Mouse (Mus musculus) brain, adult 2 months (tissue): ENCODE results near the gene Prim2.

ENCODE experiments used
- DNase-seq: peaks from one replicate; pipeline ENCODE4 v3.0.0; 2011; ENCODE audit warnings: low read depth, low spot score

Prim2 gene

DNA sequence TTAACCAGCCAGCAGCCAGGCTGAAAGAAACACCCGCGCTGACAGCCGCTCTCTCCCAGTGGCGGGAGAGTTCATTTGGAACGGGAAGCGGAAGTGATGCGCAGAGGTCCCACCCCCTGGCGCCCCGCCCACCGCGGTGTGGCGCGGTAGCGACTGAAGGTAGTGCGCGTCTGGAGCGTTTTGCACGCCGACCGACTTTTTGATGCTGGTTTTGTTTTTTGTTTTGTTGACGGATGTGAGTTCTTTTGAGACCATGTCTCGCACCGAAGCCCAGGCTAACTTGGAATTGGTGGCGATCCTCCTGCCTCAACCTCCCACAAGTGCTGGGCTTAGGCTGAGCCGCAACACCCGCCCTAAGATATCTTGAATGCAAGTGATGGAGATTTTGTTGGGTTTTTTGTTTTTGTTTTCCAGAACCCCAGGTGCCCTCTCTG lies at the start of gene Prim2:
TSS of gene Prim2 (minus strand) at position 88 of the 434 bp plus-strand sequence.
- DNase-seq, result peak; percentile 89

DNA sequence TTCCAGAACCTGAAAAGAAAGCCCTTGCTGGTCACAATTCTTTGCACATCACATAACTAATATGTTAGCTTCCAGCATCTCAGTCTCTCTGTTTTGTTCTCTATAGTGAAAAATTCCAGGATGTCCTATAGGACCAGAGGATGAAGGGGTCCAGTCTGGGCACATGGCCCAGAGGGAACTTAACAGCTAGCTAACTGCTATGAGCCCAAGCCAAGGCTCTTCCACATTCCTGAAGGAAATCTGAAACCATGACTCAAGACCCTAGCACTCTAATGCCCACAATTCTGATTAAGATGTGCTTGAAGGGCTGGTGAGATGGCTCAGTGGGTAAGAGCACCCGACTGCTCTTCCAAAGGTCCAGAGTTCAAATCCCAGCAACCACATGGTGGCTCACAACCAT lies 48.0 kb upstream of the Prim2 start:
- no peak for DNase-seq

- DNase-seq, result no peak
Measured at GRCm38 (mm10) chr1:33714796-33715195, 45.2 kb upstream of the Prim2 start.

GRCm38 (mm10) chr1:33712026-33712425 lies 42.4 kb upstream of the Prim2 start:
- DNase-seq, result no peak

- DNase-seq, result no peak
Measured at GRCm38 (mm10) chr1:33709615-33710014, 40.0 kb upstream of the Prim2 start.

- peak; percentile 68 for DNase-seq
Measured at GRCm38 (mm10) chr1:33701244-33701643, 31.6 kb upstream of the Prim2 start.

- DNase-seq, result no peak
Measured at GRCm38 (mm10) chr1:33696016-33696415, 26.4 kb upstream of the Prim2 start.

DNA sequence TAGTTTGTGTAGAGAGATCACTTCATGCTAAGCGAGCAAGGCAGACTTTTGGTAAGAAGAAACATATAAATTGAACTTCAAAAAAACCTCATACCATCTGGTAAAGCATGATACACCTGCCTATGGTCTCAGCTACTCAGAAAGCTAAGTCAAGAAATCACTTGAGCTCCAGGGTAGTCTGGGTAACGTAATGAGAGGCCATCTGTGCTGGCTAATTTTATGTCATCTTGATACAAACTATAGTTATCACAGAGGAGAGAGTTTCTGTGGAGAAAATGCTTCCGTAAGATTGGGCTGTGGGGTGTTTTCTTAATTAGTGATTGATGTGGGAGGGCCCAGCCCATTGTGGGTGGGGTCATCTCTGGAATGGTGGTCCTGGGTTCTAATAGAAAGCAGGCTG lies 24.3 kb upstream of the Prim2 start:
- DNase-seq, result peak; percentile 43

DNA sequence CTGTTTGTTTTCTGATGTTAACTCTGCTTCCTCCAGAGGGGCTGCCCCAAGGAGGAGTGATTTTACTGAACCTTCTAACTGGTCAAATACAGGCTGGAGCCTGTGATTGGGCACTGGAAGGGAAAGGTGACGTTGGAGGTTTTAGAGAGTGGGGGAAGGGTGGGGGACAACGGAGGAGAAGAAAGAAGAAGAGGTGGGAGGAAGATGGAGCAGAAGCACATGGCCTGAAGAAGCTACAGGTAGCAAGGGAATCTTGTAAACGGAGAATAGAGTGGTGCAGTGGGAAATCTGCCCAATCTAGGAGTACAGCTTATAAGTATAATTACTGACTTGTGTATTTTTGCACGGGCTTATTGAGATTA lies 20.5 kb upstream of the Prim2 start:
- no peak for DNase-seq

- DNase-seq, result no peak
Measured at GRCm38 (mm10) chr1:33689446-33690086, 20.0 kb upstream of the Prim2 start.

GRCm38 (mm10) chr1:33688810-33689209 lies 19.2 kb upstream of the Prim2 start:
- DNase-seq, result no peak

DNA sequence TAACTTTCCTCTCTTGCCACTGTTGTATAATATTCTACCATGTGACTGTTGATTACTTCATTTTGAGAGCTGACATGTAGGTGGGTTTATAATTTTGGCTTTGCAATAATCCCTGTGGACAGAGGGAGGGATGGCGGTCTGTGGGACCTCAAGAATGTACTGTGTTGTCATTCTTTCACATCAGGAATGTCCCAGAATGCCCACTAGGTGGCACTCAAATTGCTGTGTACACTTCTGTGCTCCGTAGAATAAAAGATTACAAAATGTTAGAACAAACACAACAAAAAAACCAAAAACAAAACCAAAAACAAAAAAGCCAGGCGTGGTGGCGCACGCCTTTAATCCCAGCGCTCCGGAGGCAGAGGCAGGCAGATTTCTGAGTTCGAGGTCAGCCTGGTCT lies 14.9 kb upstream of the Prim2 start:
- DNase-seq, result peak; percentile 56

GRCm38 (mm10) chr1:33680890-33681289 lies 11.3 kb upstream of the Prim2 start:
- no peak for DNase-seq

DNA sequence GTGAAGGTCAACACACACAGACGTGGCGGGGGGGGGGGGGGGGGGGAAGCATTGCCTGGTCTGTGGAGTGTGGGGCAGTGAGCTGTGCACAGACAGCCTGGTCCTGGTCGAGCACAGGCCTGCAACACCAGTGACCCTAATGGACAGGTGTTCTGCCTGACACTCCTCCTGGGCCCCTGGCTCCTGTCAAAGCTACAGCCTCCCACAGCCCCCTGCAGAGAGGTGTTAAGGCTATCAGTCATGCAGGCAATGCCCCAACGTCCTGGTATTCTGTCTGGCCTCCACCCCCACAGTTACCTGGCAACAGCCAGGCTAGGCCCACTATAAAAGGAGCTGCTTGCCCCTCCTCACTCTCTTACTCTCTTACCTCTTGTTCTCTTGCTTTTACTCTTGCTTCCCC lies 10.8 kb upstream of the Prim2 start:
- DNase-seq, result no peak

- DNase-seq, result no peak
Measured at GRCm38 (mm10) chr1:33673158-33673960, 3.8 kb upstream of the Prim2 start.

- peak; percentile 75 for DNase-seq
Measured at GRCm38 (mm10) chr1:33672514-33672913, 2.9 kb upstream of the Prim2 start.

DNA sequence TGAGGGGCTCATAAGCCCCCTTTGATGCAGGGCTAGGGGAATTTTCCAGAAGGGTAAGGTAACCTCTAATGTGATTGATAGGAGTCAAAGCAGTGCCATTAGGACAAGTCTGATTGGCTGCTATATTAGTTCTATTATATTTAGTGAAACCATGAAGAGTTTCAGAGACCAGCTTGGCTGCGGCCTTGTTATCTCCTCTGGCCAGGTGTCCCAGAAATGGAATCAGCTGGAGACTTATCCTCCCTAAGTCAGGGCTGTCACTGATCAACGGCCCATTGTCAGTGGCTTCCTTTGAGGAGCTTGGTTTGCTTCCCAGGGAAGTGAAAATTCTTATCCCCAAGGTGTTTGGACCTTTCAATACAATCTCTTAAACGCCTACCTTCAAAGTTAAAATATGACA lies 2.5 kb upstream of the Prim2 start:
- no peak for DNase-seq

DNA sequence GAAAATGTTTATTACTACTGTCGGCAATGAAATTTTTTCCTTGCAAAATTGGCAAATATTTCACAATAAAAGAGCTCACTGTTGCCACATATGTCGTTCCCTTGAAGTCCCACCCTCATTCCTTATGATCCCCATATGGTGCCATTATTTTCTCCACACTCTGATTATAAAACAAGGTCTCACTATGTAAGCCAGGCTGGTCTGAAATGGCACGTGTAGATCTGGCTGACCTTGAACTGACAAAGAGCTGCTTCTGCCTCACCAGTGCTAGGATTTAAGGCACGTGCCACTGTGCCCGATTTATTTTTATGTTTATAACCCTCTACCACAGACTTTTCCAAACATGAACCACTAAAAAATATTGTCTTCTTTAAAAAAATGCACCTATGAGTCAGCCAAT lies 1.8 kb upstream of the Prim2 start:
- DNase-seq, result peak; percentile 40

DNA sequence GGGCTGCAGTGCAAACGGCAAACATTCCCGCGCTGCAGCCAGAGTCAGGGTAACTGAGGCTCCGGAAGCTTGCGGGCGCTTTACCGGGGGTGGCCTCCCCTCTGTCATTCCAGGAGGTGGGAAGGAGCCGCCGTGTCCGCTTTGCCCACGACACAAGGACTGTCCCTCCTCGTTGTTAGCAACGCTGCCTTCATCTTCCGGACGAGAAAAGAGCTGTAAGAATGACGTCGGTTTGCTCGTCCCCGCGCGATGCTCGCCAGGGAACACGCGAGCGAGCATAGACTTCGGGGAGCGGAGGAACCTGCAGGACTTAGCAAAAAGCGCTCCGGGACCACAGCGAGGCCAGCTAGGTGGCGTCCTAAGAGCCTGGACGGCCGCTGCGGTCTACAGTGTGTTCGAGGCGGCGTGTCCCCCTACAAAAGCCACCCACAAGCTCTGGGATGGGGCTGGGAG lies 595 bp upstream of the Prim2 start:
- DNase-seq, result peak; percentile 94

GRCm38 (mm10) chr1:33663605-33664117 lies 5.9 kb downstream of the Prim2 start:
- no peak for DNase-seq

DNA sequence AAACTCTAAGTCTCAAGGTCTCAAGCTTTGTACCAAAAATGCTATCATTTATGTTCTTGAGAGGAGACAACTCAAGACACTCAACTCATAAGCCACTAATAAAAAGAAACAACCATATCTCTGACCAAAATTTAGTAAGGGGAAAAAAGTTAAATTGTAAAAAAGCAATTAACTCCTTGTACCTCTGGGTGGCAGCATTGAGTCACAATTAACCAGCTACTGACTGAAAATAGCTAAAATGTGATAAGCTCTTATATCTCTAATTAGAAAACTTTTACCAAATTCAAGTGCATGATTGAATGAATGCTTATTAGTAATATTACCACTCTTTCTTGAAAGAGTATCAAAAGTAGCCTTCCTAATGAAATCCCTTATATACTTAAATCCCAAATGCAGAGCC lies 6.4 kb downstream of the Prim2 start:
- peak; percentile 55 for DNase-seq

- no peak for DNase-seq
Measured at GRCm38 (mm10) chr1:33658302-33658701, 11.3 kb downstream of the Prim2 start.

GRCm38 (mm10) chr1:33657574-33658149 lies 11.9 kb downstream of the Prim2 start:
- DNase-seq, result peak; percentile 7
